Mouse (Mus musculus) kidney, adult 8-10 months (tissue): Measurements from ENCODE around the gene Zfp300.

ENCODE experiments used
- DNase-seq, 2 experiments: peaks; one replicate each; pipeline ENCODE4 v3.0.0; 2022

The Zfp300 gene

GRCm38 (mm10) chrX:21088983-21089866, at the start of gene Zfp300:
TSS of gene Zfp300 (minus strand) at chrX:21089527.
- peak; percentile 52 to 56 for DNase-seq

DNA sequence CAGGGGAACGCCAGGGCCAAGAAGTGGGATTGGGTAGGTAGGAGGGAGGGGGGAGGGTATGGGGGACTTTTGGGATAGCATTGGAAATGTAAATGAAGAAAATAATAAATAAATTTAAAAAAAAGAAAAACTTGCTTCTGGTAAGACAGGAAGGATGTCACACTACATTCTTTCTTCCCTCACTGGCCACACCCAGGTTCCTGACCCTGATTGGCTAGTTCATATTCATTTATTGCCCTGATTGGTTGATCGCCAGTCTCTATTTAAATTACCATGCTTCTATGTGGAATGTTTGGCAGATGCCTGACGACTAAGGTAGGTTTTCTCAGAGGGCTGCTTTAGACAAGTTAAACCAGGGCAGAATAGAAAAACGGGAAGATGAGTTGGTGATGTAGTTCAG, 26.2 kb upstream of the Zfp300 start, which contains the start of gene Ssxa1:
TSS of gene Ssxa1 (plus strand) at position 301 of the 400 bp plus-strand sequence.
- DNase-seq, result no peak

DNA sequence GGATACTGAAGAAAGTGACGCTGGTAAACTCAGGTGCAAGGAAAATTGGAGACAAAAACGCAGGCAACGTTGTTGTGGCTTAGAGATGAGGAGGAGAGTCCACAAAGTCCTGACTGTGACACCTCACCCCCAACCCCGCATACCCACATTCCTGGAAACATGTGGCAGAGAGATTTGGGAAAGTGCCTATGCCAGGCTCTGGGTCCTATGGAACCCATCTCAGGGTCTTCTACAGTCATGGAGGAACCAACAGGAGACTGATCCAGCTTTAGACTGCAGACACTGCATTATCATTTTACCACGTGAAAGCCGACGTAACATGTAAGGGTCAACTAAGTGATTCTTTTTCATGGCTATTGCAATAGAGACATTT, 526 bp upstream of the Zfp300 start:
- no peak for DNase-seq

GRCm38 (mm10) chrX:21088645-21088982, 713 bp downstream of the Zfp300 start:
- no peak for DNase-seq

DNA sequence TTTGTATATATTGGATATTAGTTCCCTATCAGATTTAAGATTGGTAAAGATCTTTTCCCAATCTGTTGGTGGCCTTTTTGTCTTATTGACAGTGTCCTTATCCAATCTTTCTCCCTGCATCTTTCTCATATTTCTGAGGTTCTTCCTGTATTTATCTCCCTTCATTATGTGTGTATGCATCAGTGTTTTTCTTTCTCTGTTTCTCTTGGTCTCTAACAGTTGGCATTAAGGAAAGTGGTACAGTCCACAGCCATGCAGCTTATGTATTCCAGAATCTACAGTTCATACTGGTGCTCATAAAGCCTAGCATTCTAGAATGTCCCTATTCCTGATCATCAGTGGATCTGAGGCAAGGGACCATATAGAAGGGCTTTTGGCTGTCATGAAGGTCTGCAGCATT, 21.2 kb downstream of the Zfp300 start, which contains the start of gene Spaca5:
TSS of gene Spaca5 (plus strand) at position 301 of the 400 bp plus-strand sequence.
- no peak for DNase-seq

- DNase-seq, result no peak
Observed at GRCm38 (mm10) chrX:21062544-21062890, 26.8 kb downstream of the Zfp300 start.

DNA sequence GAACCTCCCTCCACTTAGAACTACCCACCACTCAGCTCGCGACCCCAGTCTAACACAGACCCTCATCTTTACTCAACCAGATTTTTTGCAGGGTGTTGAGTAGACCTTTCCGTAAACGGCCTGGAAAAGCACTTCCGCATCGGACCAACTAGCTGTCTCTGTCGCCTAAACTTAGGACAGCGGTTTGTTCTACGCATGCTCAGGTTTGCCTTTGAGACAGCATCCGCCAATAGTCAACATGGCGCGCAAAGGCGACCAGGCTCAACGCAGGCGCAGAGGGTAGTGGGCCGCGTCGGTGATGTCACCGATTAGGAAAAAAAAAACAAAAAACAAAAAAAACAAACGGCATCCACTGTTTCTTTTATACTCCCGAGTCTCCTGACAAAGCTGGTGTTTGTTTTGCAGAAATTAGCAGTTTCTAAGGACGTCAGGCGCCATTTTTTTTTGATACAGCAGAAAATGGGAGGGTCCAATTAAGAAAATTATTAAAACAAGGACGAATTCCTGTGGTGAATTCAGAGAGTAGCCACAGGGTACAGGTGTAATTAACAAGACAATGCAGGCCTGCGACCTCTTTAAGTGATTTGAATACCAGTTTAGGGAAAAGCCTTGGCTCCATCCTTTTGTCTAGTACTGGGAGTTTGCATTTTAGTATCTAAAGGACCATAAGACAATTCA, 27.3 kb downstream of the Zfp300 start, which contains the start of gene Zfp182:
TSS of gene Zfp182 (minus strand) at position 451 of the 678 bp plus-strand sequence.
- DNase-seq, result peak; percentile 75 to 76

DNA sequence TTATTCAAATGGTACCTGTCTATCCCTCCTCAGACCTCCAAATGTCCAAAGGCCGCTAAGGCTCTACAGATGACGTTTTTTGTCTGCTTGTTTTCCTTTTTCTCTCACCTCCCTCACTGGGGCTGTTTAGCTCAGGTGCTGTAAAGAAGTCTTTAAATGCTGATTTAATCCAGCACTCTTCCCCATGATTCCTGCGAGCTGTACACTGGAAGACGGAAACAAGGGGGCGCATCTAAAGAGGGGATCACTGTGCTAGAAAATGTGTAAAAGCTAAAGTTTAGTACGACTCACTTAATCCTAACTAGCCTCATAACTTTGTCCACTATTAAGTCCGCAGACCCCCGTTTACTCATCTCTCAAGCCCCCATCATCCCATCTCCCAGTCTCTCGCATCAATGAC, 27.9 kb downstream of the Zfp300 start:
- DNase-seq, result peak in 1 of 2 experiments; percentile 4
